Mouse (Mus musculus): ENCODE measurements around the gene Crebl2. TPM values are rescaled to one million over a fixed set of nuclear protein-coding genes. Genes with fewer than 3 reads are reported as not detected.

Crebl2 gene
- total and polyA plus RNA-seq, 3 experiments, result 1.5 to 3.7 TPM; not detected in 1

- TF ChIP-seq POLR2AphosphoS5 (IDR thresholded peaks at IDR 0.05; ENCODE audit: borderline replicate concordance, low read depth, low read length) (no peak), KAT2A (conservative IDR thresholded peaks at IDR 0.05; ENCODE audit: low read depth, low read length) (no peak; the same call in 1 of the 2 replicates)
Observed at GRCm38 (mm10) chr6:134898095-134898965, 68.4 kb downstream of the Crebl2 start, which contains the start of gene Gpr19 (continued).

GRCm38 (mm10) chr6:134903368-134903767, 73.4 kb downstream of the Crebl2 start:
- Histone ChIP-seq H3K36me3 (ENCODE audit: control insufficient read depth in 1 of 2, insufficient read depth in 2 of 2, low read length in 2 of 2) (peaks cover 0 to 5% of the 10 kb centered on the region in 2 experiments; a peak in 2 of 4 replicates), H3K27ac (ENCODE audit: control insufficient read depth, low read depth, low read length) (no peak overlapping the region), H3K4me1 (ENCODE audit: control insufficient read depth in 1 of 2, insufficient read depth in 2 of 2, low read length in 2 of 2) (no peaks in the 10 kb centered on the region), H3K9ac (ENCODE audit: control insufficient read depth, low read depth, low read length, poor library complexity, severe bottlenecking) (no peak overlapping the region), H3K27me3 (ENCODE audit: control insufficient read depth in 1 of 2, insufficient read depth in 2 of 2, low read length in 2 of 2) (no peaks in the 10 kb centered on the region), H3K9me3 (replicated peaks; ENCODE audit: insufficient read depth, low read length) (no peaks in the 10 kb centered on the region), H3K4me3 (ENCODE audit: control insufficient read depth in 1 of 2, insufficient read depth in 1 of 2, low read depth in 2 of 2, low read length in 2 of 2) (no peak overlapping the region), H3K79me2 (ENCODE audit: control insufficient read depth, insufficient read depth, low read length, poor library complexity) (no peaks in the 10 kb centered on the region; the same call in 1 of the 2 replicates)
- TF ChIP-seq ZC3H11A (IDR thresholded peaks at IDR 0.05; ENCODE audit: low read depth, low read length), result no peak
- no peak for TF ChIP-seq GABPA (IDR thresholded peaks at IDR 0.05; ENCODE audit: low read depth, low read length)
- no peak for TF ChIP-seq TCF12 (IDR thresholded peaks at IDR 0.05; ENCODE audit: low read depth, low read length)
- no peak for TF ChIP-seq MEF2A (IDR thresholded peaks at IDR 0.05; ENCODE audit: extremely low read depth, insufficient replicate concordance, low read depth, low read length, poor library complexity, severe bottlenecking)
- peak; percentile 72 for TF ChIP-seq USF1 (IDR thresholded peaks at IDR 0.05; ENCODE audit: low read depth, low read length)
- 0 out of 2 replicates have a peak, but pooled peaks have one; percentile 11 for TF ChIP-seq ZNF384 (IDR thresholded peaks at IDR 0.05; ENCODE audit: low read depth, low read length)
- no peak for TF ChIP-seq JUND (IDR thresholded peaks at IDR 0.05; ENCODE audit: low read depth, low read length)
- 0 out of 4 replicates have a peak, but pooled peaks of 1 of the 2 experiments have one; percentile 17 for TF ChIP-seq USF2 (IDR thresholded peaks at IDR 0.05; ENCODE audit: borderline replicate concordance in 1 of 2, insufficient read depth in 1 of 2, low read depth in 1 of 2, low read length in 2 of 2)
- no peak for TF ChIP-seq TBP (IDR thresholded peaks at IDR 0.05; ENCODE audit: low read depth, low read length)
- no peak for TF ChIP-seq EP300 (IDR thresholded peaks at IDR 0.05; ENCODE audit: low read depth in 1 of 2, low read length in 2 of 2)
- no peak for TF ChIP-seq CTCF (IDR thresholded peaks at IDR 0.05 in 2 of 3, conservative IDR thresholded peaks at IDR 0.05 in 1 of 3; ENCODE audit: control insufficient read depth in 1 of 3, insufficient read depth in 1 of 3, low read depth in 2 of 3, low read length in 3 of 3, poor library complexity in 1 of 3, severe bottlenecking in 1 of 3)
- peak; percentile 27 for DNase-seq (ENCODE audit: low read depth, low spot score)
